Mouse (Mus musculus) MEL (cell line): Measurements from ENCODE around the gene Macrod2.

Experiments
- TCF12 ChIP-seq: IDR thresholded peaks from 2 replicates; pipeline ENCODE4 v1.6.1; 2014; ENCODE audit warnings: low read depth, mild to moderate bottlenecking, inconsistent platforms, low read length, improper control_type of control experiment, moderate library complexity
- USF2 ChIP-seq, 2 experiments: IDR thresholded peaks; 2 replicates each; pipeline ENCODE4 v1.6.1; 2011 to 2012; ENCODE audit warnings: improper control_type of control experiment in 2 of 2, low read length in 2 of 2, borderline replicate concordance in 1 of 2, inconsistent platforms in 1 of 2, low read depth in 1 of 2, mild to moderate bottlenecking in 1 of 2; ENCODE audit not compliant: insufficient read depth in 1 of 2

- TF ChIP-seq TCF12 = no peak
- no peak for TF ChIP-seq USF2 (IDR thresholded peaks at IDR 0.05; ENCODE audit: borderline replicate concordance in 1 of 2, insufficient read depth in 1 of 2, low read depth in 1 of 2, low read length in 2 of 2)
Observed at GRCm38 (mm10) chr2:141234724-141235453, 839.8 kb downstream of the Macrod2 start.
